Mouse (Mus musculus) heart, embryonic 12.5 days (tissue): ENCODE results near the gene Osgin1. TPM values are rescaled to one million over a fixed set of nuclear protein-coding genes. Genes with fewer than 3 reads are reported as not detected.
A peak's percentile ranks its signal among the peaks of the same experiment; 100 is the strongest.

ENCODE experiments used
- ATAC-seq: fragments of 200-750 bp; cut with Nextera tagmentation; 2 replicates; pipeline ENCODE4 v1.8.0; 2017; ENCODE audit warnings: moderate TSS enrichment, moderate library complexity; ENCODE audit not compliant: insufficient number of reproducible peaks, low FRiP score
- H3K27ac ChIP-seq: fragments of 300-500 bp; sonication (generic); 2 replicates; pipeline ENCODE4 v1.5.1; 2016; ENCODE audit warnings: mild to moderate bottlenecking, moderate library complexity; ENCODE audit not compliant: poor library complexity, severe bottlenecking
- H3K27me3 ChIP-seq: fragments of 300-500 bp; sonication (generic); replicated peaks from 2 replicates; pipeline ENCODE4 v1.6.1; 2016; ENCODE audit warnings: mild to moderate bottlenecking, moderate library complexity
- H3K36me3 ChIP-seq: fragments of 300-500 bp; sonication (generic); 2 replicates; pipeline ENCODE4 v1.6.1; 2016; ENCODE audit warnings: mild to moderate bottlenecking, moderate library complexity
- H3K4me1 ChIP-seq: fragments of 300-500 bp; sonication (generic); replicated peaks from 2 replicates; pipeline ENCODE4 v1.6.1; 2016; ENCODE audit warnings: mild to moderate bottlenecking
- H3K4me2 ChIP-seq: fragments of 300-500 bp; sonication (generic); 2 replicates; pipeline ENCODE4 v1.6.1; 2016; ENCODE audit warnings: mild to moderate bottlenecking, moderate library complexity
- H3K4me3 ChIP-seq: fragments of 300-500 bp; sonication (generic); 2 replicates; pipeline ENCODE4 v1.5.1; 2016; ENCODE audit warnings: mild to moderate bottlenecking
- H3K9ac ChIP-seq: fragments of 300-500 bp; sonication (generic); 2 replicates; pipeline ENCODE4 v1.6.1; 2016; ENCODE audit warnings: mild to moderate bottlenecking, moderate library complexity
- H3K9me3 ChIP-seq: fragments of 300-500 bp; sonication (generic); replicated peaks from 2 replicates; pipeline ENCODE4 v1.6.1; 2016; ENCODE audit warnings: mild to moderate bottlenecking, moderate library complexity
- WGBS: fragments of 180-500 bp; shearing (Covaris S2); methylation state at CpG from one replicate; pipeline ENCODE4 v1.1.7; 2016; 5-methylcytosine and 5-hydroxymethylcytosine counted together
- polyA plus RNA-seq: library from polyadenylated mRNA; unstranded; fragments of >200 nt; fragmentation: Nextera tagmentation; extraction: Ambion mirVana; gene quantifications from 2 replicates; pipeline ENCODE4 v1.2.1, GENCODE M21; 2016

Gene Osgin1
- polyA plus RNA-seq, 1 experiment from 2014 or later: 0.54 TPM

DNA sequence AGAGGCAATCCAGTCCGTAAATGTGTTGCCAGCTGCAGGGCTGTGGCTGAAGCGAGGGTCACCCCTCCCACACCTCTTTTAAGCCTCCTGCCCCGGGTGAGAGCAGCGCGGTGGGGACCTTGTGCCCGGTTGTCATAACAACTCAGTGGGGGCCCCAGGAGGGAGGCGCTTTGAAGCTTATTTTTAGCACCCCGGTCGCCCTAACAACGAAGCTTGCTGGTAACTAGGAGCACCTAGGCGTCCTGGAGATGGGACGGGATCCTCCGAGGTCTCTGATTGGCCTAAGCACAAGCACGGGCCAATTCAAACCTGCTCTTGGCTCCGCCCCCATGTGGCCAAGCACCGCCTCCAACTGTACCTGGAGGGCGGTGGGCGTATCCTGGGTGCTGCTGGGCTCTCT lies 32.2 kb downstream of the Osgin1 start:
- Histone ChIP-seq H3K4me2 (peak overlapping the region; percentile 63), H3K27me3 (peaks cover 85% of the 10 kb centered on the region), H3K4me1 (peaks cover 35% of the 10 kb centered on the region), H3K9ac (peak overlapping the region; percentile 33; the same call in 1 of the 2 replicates), H3K9me3 (peaks cover 5% of the 10 kb centered on the region; the same call in 1 of the 2 replicates), H3K27ac (no peak overlapping the region), H3K4me3 (peak overlapping the region; percentile 28), H3K36me3 (no peaks in the 10 kb centered on the region)
- WGBS: 2% methylated on average over 18 of the region's 18 CpGs
- ATAC-seq: peak; percentile 56

DNA sequence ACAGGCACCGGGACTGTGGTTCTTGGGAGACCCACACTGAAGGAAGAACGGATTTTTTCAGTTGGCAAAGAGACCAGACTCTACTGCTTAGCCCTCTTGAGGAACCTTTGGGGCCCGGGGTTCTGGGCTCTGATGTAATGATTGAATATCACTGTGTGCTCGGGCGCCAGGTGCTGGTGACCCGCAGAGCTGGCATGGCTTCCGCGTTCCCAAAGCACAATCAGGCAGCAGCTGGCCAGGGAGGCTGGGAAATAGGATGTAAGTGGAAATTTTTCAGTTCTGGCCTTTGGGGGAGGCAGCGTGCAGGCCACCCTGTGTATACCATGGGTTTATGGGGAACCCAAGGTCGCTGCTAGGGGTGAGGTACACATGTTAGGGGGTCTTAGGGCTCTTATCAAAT lies 32.9 kb downstream of the Osgin1 start:
- H3K9ac ChIP-seq: no peak overlapping the region
- WGBS: 72% methylated on average over 10 of the region's 10 CpGs
- peaks cover 5% of the 10 kb centered on the region; the same call in 1 of the 2 replicates for H3K9me3 ChIP-seq
- peaks cover 85% of the 10 kb centered on the region for H3K27me3 ChIP-seq
- no peaks in the 10 kb centered on the region for H3K36me3 ChIP-seq
- peaks cover 35% of the 10 kb centered on the region for H3K4me1 ChIP-seq
- H3K4me3 ChIP-seq: no peak overlapping the region
- no peak for ATAC-seq
- no peak overlapping the region for H3K27ac ChIP-seq
- H3K4me2 ChIP-seq: no peak overlapping the region

DNA sequence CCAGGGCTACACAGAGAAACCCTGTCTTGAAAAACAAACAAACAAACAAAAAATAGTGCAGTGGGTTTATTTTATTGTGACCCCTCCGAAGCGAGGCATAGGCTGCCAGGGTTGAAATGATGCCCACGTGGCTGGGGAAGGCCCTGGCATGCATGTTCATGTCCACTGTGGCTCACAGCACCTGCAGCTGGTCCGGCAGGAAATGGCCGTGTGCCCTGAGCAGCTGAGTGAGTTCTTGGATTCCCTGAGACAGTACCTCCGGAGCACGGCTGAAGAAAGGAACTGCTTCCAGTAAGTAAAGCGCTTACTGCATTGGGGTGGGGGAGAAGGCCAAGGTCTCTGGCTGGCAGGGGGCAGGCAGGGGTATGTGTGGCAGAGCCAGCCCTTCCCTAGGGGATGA lies 34.2 kb downstream of the Osgin1 start:
- 82% methylated on average over 8 of the region's 8 CpGs for whole genome bisulfite sequencing
- Histone ChIP-seq H3K4me1 (peaks cover 36% of the 10 kb centered on the region), H3K27ac (no peak overlapping the region), H3K27me3 (peaks cover 83% of the 10 kb centered on the region), H3K9ac (no peak overlapping the region), H3K9me3 (peaks cover 5% of the 10 kb centered on the region; the same call in 1 of the 2 replicates), H3K36me3 (no peaks in the 10 kb centered on the region), H3K4me3 (no peak overlapping the region), H3K4me2 (no peak overlapping the region)
- no peak for ATAC-seq

GRCm38 (mm10) chr8:119478684-119479083 lies 44.8 kb downstream of the Osgin1 start:
- no peak overlapping the region for H3K4me2 ChIP-seq
- H3K27me3 ChIP-seq: peaks cover 10% of the 10 kb centered on the region; the same call in 1 of the 2 replicates
- no peaks in the 10 kb centered on the region for H3K36me3 ChIP-seq
- no peak overlapping the region for H3K9ac ChIP-seq
- H3K4me3 ChIP-seq: no peak overlapping the region
- H3K9me3 ChIP-seq: no peaks in the 10 kb centered on the region
- no peak overlapping the region for H3K27ac ChIP-seq
- no peak for ATAC-seq
- WGBS: 35% methylated on average over 5 of the region's 5 CpGs
- H3K4me1 ChIP-seq: peaks cover under 1% of the 10 kb centered on the region

DNA sequence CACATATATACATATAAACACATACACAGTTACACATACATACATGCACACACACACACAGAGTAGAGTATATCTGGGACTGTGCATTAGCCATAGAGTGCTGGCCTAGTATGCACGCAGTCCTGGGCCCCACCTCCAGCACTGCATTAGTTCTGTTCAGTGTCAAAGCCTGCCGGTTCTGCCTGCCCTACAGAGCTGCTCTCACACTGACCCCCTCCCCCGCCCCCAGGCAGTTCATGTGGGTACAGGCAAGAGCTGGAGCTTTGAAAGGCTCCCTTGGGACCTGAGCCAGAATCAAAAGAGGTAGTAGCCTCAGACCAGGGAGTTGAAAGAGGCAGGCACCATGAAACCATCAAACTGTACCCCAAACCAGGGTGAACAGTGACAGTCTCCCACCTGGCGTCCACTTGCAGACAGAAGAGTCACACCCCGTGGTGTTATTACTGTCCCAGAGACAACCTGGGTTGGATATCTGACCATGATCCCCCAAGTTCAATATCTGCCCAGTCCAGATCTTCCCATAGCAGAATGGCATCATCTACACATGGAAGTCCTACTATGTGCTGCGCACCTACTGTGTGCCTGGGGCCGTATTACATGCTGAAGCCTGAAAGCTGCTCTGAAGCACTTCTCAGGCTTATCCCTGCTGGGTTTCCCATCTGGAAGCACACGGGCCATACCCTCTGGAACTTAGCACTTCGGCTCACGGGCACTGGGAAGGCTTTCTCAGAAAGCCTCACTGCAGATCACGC lies 50.4 kb downstream of the Osgin1 start:
- WGBS: 77% methylated on average over 11 of the region's 11 CpGs
- Histone ChIP-seq H3K4me1 (no peaks in the 10 kb centered on the region), H3K36me3 (no peaks in the 10 kb centered on the region), H3K4me2 (no peak overlapping the region), H3K27ac (no peak overlapping the region), H3K27me3 (peaks cover 3% of the 10 kb centered on the region; the same call in 1 of the 2 replicates), H3K9ac (no peak overlapping the region), H3K9me3 (no peaks in the 10 kb centered on the region), H3K4me3 (no peak overlapping the region)
- ATAC-seq: no peak

DNA sequence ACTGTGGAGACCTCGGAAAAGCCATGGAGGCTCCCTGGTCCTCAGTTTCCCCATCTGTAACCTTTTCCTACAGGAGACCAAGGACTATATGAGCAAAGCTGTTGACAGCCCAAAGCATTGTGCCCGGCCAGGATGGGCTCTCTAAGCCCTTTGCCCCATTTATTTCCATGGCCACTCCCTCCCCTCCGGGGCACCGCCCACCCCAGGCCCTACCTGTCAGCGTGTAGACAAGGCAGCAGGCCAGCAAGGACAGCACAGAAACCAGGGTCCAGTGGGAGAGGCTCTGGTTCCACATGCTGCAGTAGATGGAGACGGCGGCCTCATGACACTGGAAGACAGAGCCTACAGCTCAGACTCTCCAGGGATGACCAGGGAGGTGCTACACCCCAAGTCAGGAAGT lies 53.2 kb downstream of the Osgin1 start:
- Histone ChIP-seq H3K27me3 (no peaks in the 10 kb centered on the region), H3K4me2 (no peak overlapping the region), H3K4me3 (no peak overlapping the region), H3K27ac (no peak overlapping the region), H3K9me3 (no peaks in the 10 kb centered on the region), H3K4me1 (peaks cover 19% of the 10 kb centered on the region), H3K9ac (no peak overlapping the region), H3K36me3 (no peaks in the 10 kb centered on the region)
- WGBS: 78% methylated on average over 7 of the region's 7 CpGs
- ATAC-seq: no peak

Other genes with a start within 250 kb of the Osgin1 start
- gene Hsbp1, start 89.6 kb upstream of the Osgin1 start, polyA plus RNA-seq: 268 and 275 TPM in 2 replicates
- gene Mlycd, start 39.2 kb upstream of the Osgin1 start, polyA plus RNA-seq: 19.3 and 20.1 TPM in 2 replicates
- gene Necab2, start 12.6 kb downstream of the Osgin1 start, polyA plus RNA-seq: 0.71 and 0.75 TPM in 2 replicates
- not detected in 2 replicates for gene Slc38a8, start 67.6 kb downstream of the Osgin1 start, polyA plus RNA-seq
- gene Mbtps1, start 124.6 kb downstream of the Osgin1 start, polyA plus RNA-seq: 98.5 and 99.4 TPM in 2 replicates
- 38.3 and 41.9 TPM in 2 replicates for gene Hsdl1, start 141.1 kb downstream of the Osgin1 start, polyA plus RNA-seq
- gene Dnaaf1, start 141.1 kb downstream of the Osgin1 start, polyA plus RNA-seq: 0.18 and 0.23 TPM in 2 replicates
- gene Taf1c, start 171.1 kb downstream of the Osgin1 start, polyA plus RNA-seq: 8.1 and 8.6 TPM in 2 replicates
- 0.09 TPM in 1 of 2 replicates, not detected in the other for gene Adad2, start 178.6 kb downstream of the Osgin1 start, polyA plus RNA-seq
- not detected in 2 replicates for gene Kcng4, start 201.6 kb downstream of the Osgin1 start, polyA plus RNA-seq
- gene Wfdc1, start 232.2 kb downstream of the Osgin1 start, polyA plus RNA-seq: 3.1 and 3.5 TPM in 2 replicates